Mouse (Mus musculus) kidney, postnatal 36 days (tissue): ENCODE data around the gene Mettl7a3.
A peak's percentile ranks its signal among the peaks of the same experiment; 100 is the strongest.
"Not testable (repeated sequence)": the region's sequence is repeated elsewhere in the genome, so short reads cannot be mapped to it uniquely, and the experiment has no call there.

Experiments used
- DNase-seq, 2 experiments: peaks; one replicate each; pipeline ENCODE4 v3.0.0; 2021 to 2022; ENCODE audit warnings: mixed read lengths in 2 of 2

The Mettl7a3 gene

DNA sequence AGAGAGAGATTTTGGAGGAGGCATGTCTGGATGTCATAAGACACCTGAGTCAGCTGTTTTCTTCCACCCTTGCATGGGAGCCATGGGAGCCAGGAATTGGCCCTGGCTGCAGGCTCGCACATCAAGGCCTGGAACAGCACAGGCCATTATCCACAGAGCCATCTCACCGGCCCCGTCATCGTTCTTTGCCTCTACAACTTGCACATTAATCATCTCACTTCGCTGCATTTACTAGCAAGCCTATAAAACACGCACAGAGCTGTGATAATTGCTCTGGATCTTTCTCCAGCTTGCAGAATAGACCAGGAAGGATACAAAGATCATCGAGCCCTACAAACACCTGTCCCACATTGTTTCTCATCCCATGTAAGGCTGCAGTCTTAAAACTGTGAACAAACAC lies 4.0 kb upstream of the Mettl7a3 start:
- DNase-seq, result no peak

- DNase-seq, result not testable (repeated sequence)
Measured at GRCm38 (mm10) chr15:100332077-100332961, 2.4 kb upstream of the Mettl7a3 start.

GRCm38 (mm10) chr15:100337328-100337727 lies 2.6 kb downstream of the Mettl7a3 start:
- DNase-seq, result not testable (repeated sequence)

- peak; percentile 82 to 87 for DNase-seq
Measured at GRCm38 (mm10) chr15:100337847-100338246, 3.1 kb downstream of the Mettl7a3 start.

DNA sequence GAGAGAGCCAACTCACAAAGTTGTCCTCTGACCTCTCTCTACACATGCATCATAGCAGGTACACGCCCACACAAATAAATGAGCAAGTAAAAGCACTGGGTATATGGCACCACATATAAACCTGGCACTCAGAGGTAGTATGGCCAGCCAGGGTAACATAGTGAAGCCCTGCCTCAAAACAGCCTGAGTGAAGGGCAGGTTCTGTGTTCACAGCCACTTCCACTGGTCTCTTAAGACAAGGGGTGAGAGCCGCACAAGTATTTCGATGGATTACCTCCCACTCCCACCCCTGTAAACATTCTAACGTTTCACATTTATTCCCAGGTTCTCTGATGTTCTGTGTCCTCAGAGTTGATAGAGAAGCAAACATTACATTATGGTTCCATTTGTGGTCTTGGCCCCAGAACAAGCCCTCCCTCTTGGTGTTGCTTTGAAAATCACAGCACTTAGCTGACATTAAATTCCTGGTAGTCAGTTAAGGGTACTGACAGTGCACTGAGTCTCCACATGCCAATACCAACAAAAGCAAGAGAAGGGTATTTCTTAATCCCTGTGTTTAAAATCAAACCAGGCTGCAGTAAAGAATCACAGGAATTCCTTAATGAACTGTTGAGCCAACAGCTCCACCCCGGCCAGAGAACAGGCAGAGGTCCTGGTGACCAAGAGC lies 6.7 kb downstream of the Mettl7a3 start:
- DNase-seq, result peak in 1 of 2 experiments; percentile 36

DNA sequence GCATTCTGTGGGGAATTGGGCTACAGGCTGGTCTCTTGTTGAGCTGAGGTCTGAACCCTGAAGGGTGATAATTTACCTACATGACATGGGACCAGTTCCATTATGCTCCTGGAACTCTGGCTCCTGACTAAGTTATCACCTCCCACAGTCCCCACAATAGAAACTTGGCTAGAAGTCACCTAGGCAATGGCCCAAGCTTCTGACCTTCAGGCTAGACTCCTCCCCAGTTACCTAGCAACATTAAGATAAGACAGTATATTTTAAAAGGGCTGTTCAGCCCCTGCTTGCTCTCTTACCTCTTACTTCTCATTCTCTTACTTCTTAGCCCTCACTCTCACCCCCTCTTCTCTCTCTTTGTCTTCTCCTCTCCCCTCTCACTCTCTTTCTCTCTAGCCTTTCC lies 10.8 kb downstream of the Mettl7a3 start:
- peak in 1 of 2 experiments; percentile 63 for DNase-seq

DNA sequence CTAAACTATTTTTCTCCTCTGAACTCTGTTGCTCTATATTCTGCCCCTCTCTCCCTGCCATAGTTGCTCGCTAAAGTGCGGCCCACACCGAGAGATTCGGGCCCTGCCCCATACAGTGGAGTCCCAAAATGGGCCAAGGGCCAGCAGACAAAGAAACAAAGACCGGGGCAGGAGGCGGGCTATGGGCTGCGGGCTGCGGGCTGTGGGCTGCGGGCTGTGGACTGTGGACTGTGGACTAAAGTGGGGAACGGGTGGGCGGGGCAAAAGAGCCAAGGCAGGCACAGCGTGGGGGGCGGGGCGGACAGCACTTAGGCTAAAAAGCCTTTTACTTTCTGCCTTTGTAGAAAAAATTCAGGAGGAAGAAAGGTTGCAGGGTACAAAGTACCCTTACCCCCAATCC lies 12.0 kb downstream of the Mettl7a3 start:
- DNase-seq, result peak; percentile 81 to 91

- peak; percentile 74 to 91 for DNase-seq
Measured at GRCm38 (mm10) chr15:100349496-100349895, 14.8 kb downstream of the Mettl7a3 start.

- peak; percentile 52 to 56 for DNase-seq
Measured at GRCm38 (mm10) chr15:100351501-100352060, 16.9 kb downstream of the Mettl7a3 start.

GRCm38 (mm10) chr15:100352711-100353250 lies 18.1 kb downstream of the Mettl7a3 start, which contains the start of the genes Methig1 and Mettl7a2:
TSS of gene Methig1 (plus strand) at chr15:100353149.
TSS of gene Mettl7a2 (plus strand) at chr15:100353200.
- no peak for DNase-seq

DNA sequence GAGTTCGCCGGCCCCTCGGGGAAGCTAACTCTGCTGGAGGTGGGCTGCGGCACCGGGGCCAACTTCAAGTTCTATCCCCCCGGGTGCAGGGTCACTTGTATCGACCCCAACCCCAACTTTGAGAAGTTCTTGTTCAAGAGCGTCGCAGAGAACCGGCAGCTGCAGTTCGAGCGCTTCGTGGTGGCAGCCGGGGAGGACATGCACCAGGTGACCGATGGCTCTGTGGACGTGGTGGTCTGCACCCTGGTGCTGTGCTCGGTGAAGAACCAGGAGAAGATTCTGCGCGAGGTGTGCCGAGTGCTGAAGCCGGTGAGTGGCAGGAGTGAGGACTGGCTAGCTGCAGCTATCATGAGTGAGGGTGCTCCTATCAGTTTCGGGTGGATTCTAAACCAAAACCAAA lies 18.7 kb downstream of the Mettl7a3 start:
- DNase-seq, result not testable (repeated sequence)

GRCm38 (mm10) chr15:100355876-100356275 lies 21.1 kb downstream of the Mettl7a3 start:
- no peak for DNase-seq

- DNase-seq, result no peak
Measured at GRCm38 (mm10) chr15:100364242-100364641, 29.5 kb downstream of the Mettl7a3 start, which contains the start of gene Higd1c. TSS of gene Higd1c (plus strand) at chr15:100364542.

GRCm38 (mm10) chr15:100365967-100366366 lies 31.2 kb downstream of the Mettl7a3 start:
- DNase-seq, result not testable (repeated sequence)

DNA sequence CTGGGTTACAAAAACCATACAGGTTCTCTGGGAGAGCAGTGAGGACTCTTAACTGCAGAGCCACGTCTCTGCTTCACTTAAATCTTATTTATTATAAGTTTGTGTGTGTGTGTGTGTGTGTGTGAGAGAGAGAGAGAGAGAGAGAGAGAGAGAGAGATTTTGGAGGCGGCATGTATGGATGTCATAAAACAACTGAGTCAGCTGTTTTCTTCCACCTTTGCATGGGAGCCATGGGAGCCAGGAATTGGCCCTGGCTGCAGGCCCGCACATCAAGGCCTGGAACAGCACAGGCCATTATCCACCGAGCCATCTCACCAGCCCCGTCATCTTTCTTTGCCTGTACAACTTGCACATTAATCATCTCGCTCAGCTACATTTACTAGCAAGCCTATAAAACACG lies 32.4 kb downstream of the Mettl7a3 start:
- no peak for DNase-seq

DNA sequence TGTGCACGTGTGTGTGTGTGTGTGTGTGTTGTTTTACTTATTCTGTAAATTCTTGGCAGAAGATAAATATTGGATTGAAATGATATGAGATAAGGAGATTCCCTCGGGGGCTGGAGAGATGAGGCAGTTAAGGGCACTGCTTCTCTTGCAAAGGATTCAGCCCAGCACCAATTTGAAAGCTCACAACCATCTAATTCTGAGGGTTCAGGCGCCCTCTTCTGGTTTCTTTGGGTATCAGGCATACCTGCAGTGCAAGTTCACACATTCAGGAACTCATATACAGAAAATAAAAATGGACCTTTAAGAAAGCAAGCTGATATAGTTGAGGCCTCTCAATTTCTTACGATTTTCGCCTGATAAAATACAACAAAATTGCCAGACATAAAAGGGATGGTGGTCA lies 40.3 kb downstream of the Mettl7a3 start:
- peak; percentile 74 to 83 for DNase-seq

DNA sequence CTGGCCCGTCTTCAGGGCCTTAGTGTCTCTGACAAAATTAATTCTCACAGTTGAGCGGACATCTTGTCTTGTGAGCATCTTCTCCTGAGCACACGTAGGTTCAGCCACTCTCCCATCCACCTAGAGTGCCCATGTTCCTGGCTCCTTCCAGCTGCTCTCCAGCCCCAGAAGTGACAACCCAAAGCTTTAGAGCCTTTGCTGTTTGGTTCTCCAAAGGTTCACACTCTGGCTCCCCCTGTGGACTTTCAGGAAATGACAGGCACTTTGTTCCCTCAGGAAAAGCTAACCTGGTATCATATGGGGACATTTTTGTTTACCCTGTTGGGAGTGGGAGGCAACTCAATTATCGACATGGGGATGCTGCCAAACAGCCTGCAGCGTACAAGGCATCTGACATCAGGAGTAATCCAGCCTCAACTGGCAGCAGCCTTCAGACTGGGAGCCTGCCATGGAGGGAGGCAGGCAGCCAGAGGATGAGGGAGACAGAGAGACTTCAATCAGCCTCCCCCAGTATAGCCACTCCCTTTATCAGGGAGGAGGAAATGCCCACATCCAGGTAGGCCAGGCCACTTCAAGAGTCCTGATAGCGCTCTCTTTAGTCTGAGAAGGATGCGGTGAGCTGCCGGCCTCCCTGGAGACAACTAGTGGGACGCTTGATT lies 43.2 kb downstream of the Mettl7a3 start:
- DNase-seq, result not testable (repeated sequence)

- no peak for DNase-seq
Measured at GRCm38 (mm10) chr15:100379658-100380057, 44.9 kb downstream of the Mettl7a3 start.

DNA sequence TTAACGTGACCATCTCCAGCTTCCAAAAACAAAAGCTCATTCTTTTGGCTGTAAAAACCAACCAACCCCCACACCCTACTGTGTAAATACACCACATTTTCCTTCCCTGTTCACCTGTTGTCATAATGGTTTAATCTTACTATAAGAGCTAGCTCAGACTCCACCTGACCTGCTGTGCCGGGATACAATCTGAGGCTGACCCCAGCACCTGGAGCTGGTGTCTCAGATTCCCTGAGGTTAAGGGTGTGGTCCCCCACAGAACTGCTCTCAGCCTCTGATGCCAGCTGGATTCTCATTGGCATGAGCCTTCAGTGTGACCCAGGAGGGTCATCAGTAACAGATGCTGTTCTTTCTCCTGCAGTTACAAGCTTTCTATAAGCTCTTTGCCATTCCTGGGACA lies 45.4 kb downstream of the Mettl7a3 start:
- no peak for DNase-seq

- DNase-seq, result peak in 1 of 2 experiments; percentile 48
Measured at GRCm38 (mm10) chr15:100385705-100386104, 51.0 kb downstream of the Mettl7a3 start.

DNA sequence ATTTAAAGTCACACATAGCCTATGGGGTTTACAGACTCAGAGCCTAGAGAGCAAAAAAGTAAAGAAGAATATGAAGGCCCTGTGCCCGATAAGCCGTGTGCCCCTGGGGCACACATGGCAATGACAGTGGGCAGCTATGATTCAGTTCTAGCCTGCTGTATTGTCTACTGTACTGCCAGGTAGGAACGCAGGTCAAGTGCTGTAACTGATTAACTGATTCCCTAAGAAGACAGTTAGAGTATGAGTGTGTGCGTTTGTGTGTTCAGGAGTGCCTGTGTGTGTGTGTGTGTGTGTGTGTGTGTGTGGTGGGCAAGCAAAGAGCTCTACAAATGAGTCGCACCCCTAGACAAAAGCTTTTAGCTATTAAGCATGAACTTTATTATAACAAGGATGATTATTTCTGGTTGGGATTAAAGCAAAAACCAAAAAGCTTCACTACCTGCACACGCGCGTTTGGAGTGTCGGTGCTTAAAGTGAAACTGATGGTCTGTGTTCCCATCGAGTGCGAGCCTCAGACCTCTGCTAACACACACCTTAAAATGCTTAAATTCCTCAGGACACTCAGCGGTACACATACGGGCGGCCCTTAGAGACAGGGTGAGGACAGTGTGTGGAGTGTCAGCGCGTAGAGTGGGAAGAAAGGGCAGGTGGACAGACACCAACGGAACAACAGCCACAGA lies 53.0 kb downstream of the Mettl7a3 start:
- DNase-seq, result peak in 1 of 2 experiments; percentile 42
